Mouse (Mus musculus): ENCODE data around the gene Adcy10. TPM values are rescaled to one million over a fixed set of nuclear protein-coding genes. Genes with fewer than 3 reads are reported as not detected.

Gene Adcy10
- polyA plus RNA-seq, 1 experiment from 2014 or later, result 0.49 TPM

DNA sequence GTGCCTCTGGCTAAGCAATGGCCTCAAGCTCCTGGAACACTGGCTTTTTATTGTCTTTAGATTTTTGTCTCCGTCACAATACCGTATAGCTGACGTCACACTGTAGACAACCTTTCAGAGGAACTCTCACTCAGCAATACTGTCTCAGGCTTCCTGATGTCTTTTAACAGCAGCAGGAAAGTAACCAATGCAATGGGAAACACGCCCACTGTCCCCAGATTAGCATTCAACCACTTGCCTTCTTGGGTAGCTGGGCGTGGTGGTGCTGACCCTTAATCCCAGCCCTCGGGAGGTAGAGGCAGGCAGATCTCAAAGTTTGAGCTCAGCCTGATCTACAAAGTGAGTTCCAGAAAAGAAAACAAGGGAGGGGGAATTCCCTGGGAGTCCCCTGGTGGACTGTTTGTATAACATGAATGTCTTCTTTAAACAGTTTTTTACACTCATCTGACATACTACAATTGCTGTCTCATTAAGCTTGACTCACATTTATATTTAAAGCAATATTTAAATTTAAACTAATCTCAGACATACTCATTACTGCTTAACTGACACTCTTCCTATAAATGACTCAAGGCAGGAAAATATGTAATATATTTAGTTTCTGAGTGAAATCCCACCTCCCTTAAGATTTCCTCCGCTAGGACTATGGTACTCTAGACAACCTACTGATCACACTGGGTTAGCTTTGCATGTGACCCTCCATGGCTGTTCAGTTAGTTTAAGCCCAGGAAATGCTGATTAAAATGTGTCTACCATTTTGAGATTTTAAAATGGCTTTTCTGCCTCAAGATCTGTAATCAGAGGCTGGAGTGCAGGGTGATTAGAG, 124.7 kb downstream of the Adcy10 start:
- Histone ChIP-seq H3K9ac (replicated peaks) (no peak overlapping the region), H3K4me2 (no peak overlapping the region), H3K36me3 (peaks cover 20% of the 10 kb centered on the region), H3K4me1 (peaks cover 19% of the 10 kb centered on the region), H3K27me3 (replicated peaks) (no peaks in the 10 kb centered on the region), H3K27ac (replicated peaks) (peak overlapping the region; percentile 67; the same call in 1 of the 2 replicates), H3K4me3 (replicated peaks) (no peak overlapping the region), H3K9me3 (replicated peaks) (no peaks in the 10 kb centered on the region)
- 0 out of 2 replicates have a peak, but pooled peaks have one; percentile 5 for ATAC-seq (ENCODE audit: low FRiP score)
- WGBS, result 56% methylated on average over 7 of the region's 7 CpGs

DNA sequence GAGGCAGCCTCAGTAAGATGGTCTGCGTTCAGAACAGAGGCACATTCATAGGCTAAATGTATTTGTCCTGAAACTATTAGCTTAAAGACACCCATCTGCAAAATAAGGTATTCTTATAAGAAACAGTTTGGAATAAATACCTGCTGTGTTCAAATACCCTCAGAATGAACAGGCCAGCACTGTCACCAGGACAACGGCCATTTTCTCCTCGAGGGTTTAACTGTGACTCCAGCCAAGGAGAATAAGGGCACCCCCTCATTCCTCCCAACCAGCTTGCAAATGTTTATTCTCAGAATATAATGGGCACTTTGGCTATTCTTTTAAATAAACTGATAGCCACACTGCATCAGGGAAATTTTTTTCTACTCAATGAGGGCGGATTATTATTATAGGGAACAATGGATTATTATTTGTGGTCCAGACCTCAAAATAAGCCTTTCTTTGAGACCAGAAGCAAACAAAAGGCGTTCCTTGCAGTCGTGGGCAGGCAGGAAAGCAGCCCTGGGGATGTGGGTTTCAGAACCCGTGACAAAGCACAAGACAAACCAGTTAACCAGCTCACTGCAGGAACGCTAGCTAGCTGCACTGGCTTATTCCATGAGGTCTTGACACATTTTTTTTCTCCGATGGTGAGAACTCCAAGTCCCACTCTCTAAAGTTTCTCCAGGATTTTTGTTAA, 125.5 kb downstream of the Adcy10 start:
- Histone ChIP-seq H3K9me3 (replicated peaks) (no peaks in the 10 kb centered on the region), H3K4me2 (no peak overlapping the region), H3K4me1 (peaks cover 19% of the 10 kb centered on the region), H3K4me3 (replicated peaks) (no peak overlapping the region), H3K27ac (replicated peaks) (peak overlapping the region; percentile 67), H3K27me3 (replicated peaks) (no peaks in the 10 kb centered on the region), H3K36me3 (peaks cover 21% of the 10 kb centered on the region), H3K9ac (replicated peaks) (no peak overlapping the region)
- peak; percentile 39; the same call in 1 of the 2 replicates for ATAC-seq (ENCODE audit: low FRiP score)
- 31% methylated on average over 9 of the region's 9 CpGs for WGBS

GRCm38 (mm10) chr1:165612714-165613113, 127.7 kb downstream of the Adcy10 start:
- Histone ChIP-seq H3K4me1 (peaks cover 35% of the 10 kb centered on the region), H3K9me3 (replicated peaks) (no peaks in the 10 kb centered on the region)
- 81% methylated on average over 5 of the region's 5 CpGs for WGBS

GRCm38 (mm10) chr1:165613926-165614325, 128.9 kb downstream of the Adcy10 start:
- Histone ChIP-seq H3K36me3 (peaks cover 12% of the 10 kb centered on the region), H3K27ac (replicated peaks) (no peak overlapping the region), H3K9me3 (replicated peaks) (no peaks in the 10 kb centered on the region), H3K4me2 (no peak overlapping the region), H3K27me3 (replicated peaks) (no peaks in the 10 kb centered on the region), H3K4me1 (peaks cover 44% of the 10 kb centered on the region), H3K4me3 (replicated peaks) (no peak overlapping the region), H3K9ac (replicated peaks) (no peak overlapping the region)
- ATAC-seq (ENCODE audit: low FRiP score), result no peak
- 71% methylated on average over 4 of the region's 4 CpGs for WGBS

More at GRCm38 (mm10) chr1:165612714-165613113, 127.7 kb downstream of the Adcy10 start:
- Histone ChIP-seq H3K4me2 (no peak overlapping the region), H3K36me3 (peaks cover 12% of the 10 kb centered on the region), H3K9ac (replicated peaks) (no peak overlapping the region), H3K4me3 (replicated peaks) (no peak overlapping the region), H3K27me3 (replicated peaks) (no peaks in the 10 kb centered on the region), H3K27ac (replicated peaks) (no peak overlapping the region)
- ATAC-seq (ENCODE audit: low FRiP score), result no peak

GRCm38 (mm10) chr1:165614793-165615192, 129.8 kb downstream of the Adcy10 start:
- no peak overlapping the region for H3K27ac ChIP-seq (replicated peaks)
- no peak overlapping the region for H3K4me3 ChIP-seq (replicated peaks)
- H3K27me3 ChIP-seq (replicated peaks), result no peaks in the 10 kb centered on the region
- no peak overlapping the region for H3K9ac ChIP-seq (replicated peaks)
- WGBS, result 96% methylated on average over 3 of the region's 3 CpGs
- H3K4me2 ChIP-seq, result no peak overlapping the region
- H3K9me3 ChIP-seq (replicated peaks), result no peaks in the 10 kb centered on the region
- ATAC-seq (ENCODE audit: low FRiP score), result no peak
- H3K4me1 ChIP-seq, result peaks cover 39% of the 10 kb centered on the region
- H3K36me3 ChIP-seq, result peaks cover 12% of the 10 kb centered on the region

DNA sequence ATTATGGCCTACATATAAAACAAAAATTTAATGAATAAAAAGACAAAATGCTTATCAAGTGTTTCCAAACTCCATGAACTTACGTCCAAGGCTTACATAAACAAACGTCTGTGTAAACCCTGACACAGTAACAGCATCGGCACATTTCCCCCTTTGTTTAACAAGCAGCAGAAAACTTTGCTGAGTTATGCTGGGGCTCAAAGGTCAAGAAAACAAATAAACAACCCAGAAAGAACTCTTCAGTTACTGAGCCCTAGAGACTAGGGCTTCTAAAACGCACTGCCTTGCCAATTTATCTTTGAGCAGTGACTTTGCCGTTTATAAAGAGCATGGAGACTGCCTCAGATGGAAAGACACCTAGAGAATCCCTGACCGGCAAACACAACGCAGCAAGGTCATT, 131.7 kb downstream of the Adcy10 start:
- peaks cover 25% of the 10 kb centered on the region for H3K4me1 ChIP-seq
- no peak overlapping the region for H3K4me3 ChIP-seq (replicated peaks)
- 35% methylated on average over 7 of the region's 7 CpGs for WGBS
- peaks cover 12% of the 10 kb centered on the region for H3K36me3 ChIP-seq
- H3K9ac ChIP-seq (replicated peaks), result no peak overlapping the region
- no peaks in the 10 kb centered on the region for H3K27me3 ChIP-seq (replicated peaks)
- H3K27ac ChIP-seq (replicated peaks), result peak overlapping the region; percentile 61
- ATAC-seq (ENCODE audit: low FRiP score), result no peak
- no peaks in the 10 kb centered on the region for H3K9me3 ChIP-seq (replicated peaks)
- peak overlapping the region; percentile 17; the same call in 1 of the 2 replicates for H3K4me2 ChIP-seq

- Histone ChIP-seq H3K9ac (replicated peaks) (no peak overlapping the region), H3K4me3 (replicated peaks) (no peak overlapping the region), H3K36me3 (peaks cover 12% of the 10 kb centered on the region), H3K27me3 (replicated peaks) (no peaks in the 10 kb centered on the region), H3K4me1 (peaks cover 25% of the 10 kb centered on the region), H3K27ac (replicated peaks) (peak overlapping the region; percentile 61), H3K4me2 (peak overlapping the region; percentile 17), H3K9me3 (replicated peaks) (no peaks in the 10 kb centered on the region)
- WGBS, result 13% methylated on average over 15 of the region's 15 CpGs
- ATAC-seq (ENCODE audit: low FRiP score), result no peak
These were observed 132.3 kb downstream of the Adcy10 start for GRCm38 (mm10) chr1:165617166-165617891.

- Histone ChIP-seq H3K4me3 (replicated peaks) (no peak overlapping the region), H3K27me3 (replicated peaks) (no peaks in the 10 kb centered on the region), H3K36me3 (peaks cover 12% of the 10 kb centered on the region), H3K9ac (replicated peaks) (no peak overlapping the region), H3K4me2 (no peak overlapping the region), H3K9me3 (replicated peaks) (no peaks in the 10 kb centered on the region), H3K4me1 (peaks cover 25% of the 10 kb centered on the region), H3K27ac (replicated peaks) (peak overlapping the region; percentile 10; the same call in 1 of the 2 replicates)
- 55% methylated on average over 9 of the region's 9 CpGs for WGBS
- ATAC-seq (ENCODE audit: low FRiP score), result no peak
These were observed 133.2 kb downstream of the Adcy10 start for GRCm38 (mm10) chr1:165618201-165618624.

DNA sequence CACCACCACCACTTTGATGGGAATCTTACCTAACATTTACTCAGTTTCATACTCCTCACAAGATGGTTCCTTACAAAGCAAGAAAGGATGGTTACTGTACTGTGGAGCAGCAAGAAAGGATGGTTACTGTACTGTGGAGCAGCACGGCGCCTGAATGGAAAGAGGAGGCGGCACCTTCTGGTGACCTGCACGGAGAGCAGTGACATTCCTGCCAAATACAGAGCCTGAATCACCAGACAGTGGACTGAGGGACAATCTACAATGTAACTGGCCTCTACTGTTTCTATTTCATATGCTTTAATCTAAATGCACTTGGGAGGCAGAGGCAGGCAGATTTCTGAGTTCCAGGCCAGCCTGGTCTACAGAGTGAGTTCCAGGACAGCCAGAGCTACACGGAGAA, 140.1 kb downstream of the Adcy10 start:
- Histone ChIP-seq H3K27me3 (replicated peaks) (no peaks in the 10 kb centered on the region), H3K9me3 (replicated peaks) (no peaks in the 10 kb centered on the region), H3K4me1 (peaks cover 23% of the 10 kb centered on the region), H3K36me3 (no peaks in the 10 kb centered on the region; the same call in 1 of the 2 replicates), H3K4me2 (no peak overlapping the region), H3K9ac (replicated peaks) (no peak overlapping the region), H3K27ac (replicated peaks) (no peak overlapping the region), H3K4me3 (replicated peaks) (no peak overlapping the region)
- no peak for ATAC-seq (ENCODE audit: low FRiP score)
- 88% methylated on average over 5 of the region's 5 CpGs for WGBS

DNA sequence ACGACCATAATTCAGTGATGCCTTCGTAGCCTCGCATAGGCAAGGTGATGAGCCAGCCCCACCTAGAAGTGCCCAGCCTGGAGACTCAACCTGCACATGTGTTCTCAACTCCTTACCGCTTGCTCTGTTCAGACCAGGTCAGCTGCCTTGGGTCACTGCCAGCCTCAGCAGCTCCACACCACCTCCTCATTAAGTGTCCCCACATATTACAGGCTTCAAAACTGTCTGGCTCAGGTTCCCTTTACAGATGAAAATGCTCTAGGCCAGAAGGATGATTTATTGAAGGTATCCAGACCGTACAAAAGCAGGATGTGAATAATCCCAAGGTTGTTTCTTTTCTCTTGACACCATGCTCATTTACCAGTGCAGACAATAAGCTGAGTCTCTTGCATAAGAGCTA, 140.9 kb downstream of the Adcy10 start:
- H3K4me1 ChIP-seq, result peaks cover 29% of the 10 kb centered on the region
- H3K4me3 ChIP-seq (replicated peaks), result no peak overlapping the region
- H3K4me2 ChIP-seq, result no peak overlapping the region
- H3K9me3 ChIP-seq (replicated peaks), result no peaks in the 10 kb centered on the region
- H3K27me3 ChIP-seq (replicated peaks), result no peaks in the 10 kb centered on the region
- ATAC-seq (ENCODE audit: low FRiP score), result no peak
- no peaks in the 10 kb centered on the region; the same call in 1 of the 2 replicates for H3K36me3 ChIP-seq
- no peak overlapping the region for H3K9ac ChIP-seq (replicated peaks)
- no peak overlapping the region for H3K27ac ChIP-seq (replicated peaks)
- 72% methylated on average over 5 of the region's 5 CpGs for WGBS

All from neural tube, embryonic 15.5 days (tissue).